Mouse (Mus musculus): ENCODE measurements around the gene Mvb12b. TPM values are rescaled to one million over a fixed set of nuclear protein-coding genes. Genes with fewer than 3 reads are reported as not detected.

The Mvb12b gene
- polyA plus RNA-seq, 1 experiment from 2014 or later: 24.0 TPM

GRCm38 (mm10) chr2:33878437-33878836, 9.3 kb downstream of the Mvb12b start:
- Histone ChIP-seq H3K4me3 (replicated peaks; ENCODE audit: low read depth, low read length) (no peak overlapping the region), H3K4me1 (replicated peaks; ENCODE audit: insufficient read depth, low read length) (peaks cover 41% of the 10 kb centered on the region), H3K27ac (no peak overlapping the region), H3K36me3 (ENCODE audit: insufficient read depth, low read length) (no peaks in the 10 kb centered on the region), H3K9me3 (replicated peaks; ENCODE audit: low read length) (no peaks in the 10 kb centered on the region), H3K4me2 (ENCODE audit: low read length) (no peak overlapping the region), H3K27me3 (ENCODE audit: insufficient read depth, low read length) (no peaks in the 10 kb centered on the region), H3K9ac (ENCODE audit: low read depth, low read length) (no peak overlapping the region)
- ATAC-seq (replicated peaks; ENCODE audit: low FRiP score, low read depth) (no peak), DNase-seq (ENCODE audit: low spot score) (no peak)
- WGBS: 49% methylated on average over 11 of the region's 11 CpGs
- TF ChIP-seq CTCF (IDR thresholded peaks at IDR 0.05; ENCODE audit: low read depth): no peak

GRCm38 (mm10) chr2:33877663-33878360, 9.9 kb downstream of the Mvb12b start:
- no peak overlapping the region for H3K27ac ChIP-seq
- WGBS: 66% methylated on average over 6 of the region's 6 CpGs
- H3K36me3 ChIP-seq (ENCODE audit: insufficient read depth, low read length): 0 out of 2 replicates have a peak, but pooled peaks cover 2% of the 10 kb centered on the region
- H3K4me1 ChIP-seq (replicated peaks; ENCODE audit: insufficient read depth, low read length): peaks cover 41% of the 10 kb centered on the region
- ATAC-seq (replicated peaks; ENCODE audit: low FRiP score, low read depth): no peak
- no peak overlapping the region for H3K9ac ChIP-seq (ENCODE audit: low read depth, low read length)
- no peaks in the 10 kb centered on the region for H3K27me3 ChIP-seq (ENCODE audit: insufficient read depth, low read length)
- no peak for TF ChIP-seq CTCF (IDR thresholded peaks at IDR 0.05; ENCODE audit: low read depth)
- DNase-seq (ENCODE audit: low spot score): no peak
- no peak overlapping the region for H3K4me2 ChIP-seq (ENCODE audit: low read length)
- H3K9me3 ChIP-seq (replicated peaks; ENCODE audit: low read length): no peaks in the 10 kb centered on the region
- H3K4me3 ChIP-seq (replicated peaks; ENCODE audit: low read depth, low read length): no peak overlapping the region

DNA sequence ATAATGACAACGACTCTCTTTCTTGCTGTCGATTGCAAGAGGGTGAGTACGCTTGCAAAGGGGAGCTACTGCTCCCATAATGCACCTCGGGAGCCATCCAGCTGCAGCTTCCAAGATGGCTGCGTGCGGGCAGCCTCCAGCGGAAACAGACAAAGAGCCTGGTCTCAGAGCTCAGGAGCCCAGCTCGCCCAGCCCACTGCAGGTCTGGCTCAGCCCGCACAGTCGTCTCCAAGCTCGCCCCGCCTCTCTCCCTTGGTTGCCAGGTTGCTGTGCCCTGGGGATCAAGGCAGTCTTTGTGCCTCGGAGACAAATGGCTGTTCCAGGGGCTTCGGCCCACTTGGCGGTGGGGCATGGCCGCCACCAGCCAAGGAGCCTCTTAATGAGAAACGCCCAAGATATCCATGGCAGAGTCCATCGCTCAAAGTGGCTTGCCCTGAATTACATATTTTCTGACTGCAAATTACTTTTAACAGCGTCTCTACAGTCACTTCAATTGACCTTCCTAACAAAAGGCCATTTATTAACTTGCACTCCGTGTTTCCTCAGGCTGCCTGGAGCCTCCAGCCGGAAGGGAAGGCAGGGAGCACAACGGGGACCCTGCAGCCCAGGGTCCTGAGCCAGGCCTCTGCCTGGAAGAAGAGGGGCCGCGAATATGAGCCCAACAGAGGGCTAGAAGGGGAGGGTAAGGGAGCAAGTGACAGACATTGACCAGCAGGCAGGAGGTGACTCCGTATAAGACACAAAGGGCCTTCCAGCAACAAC, 11.0 kb downstream of the Mvb12b start:
- Histone ChIP-seq H3K4me1 (replicated peaks; ENCODE audit: insufficient read depth, low read length) (peaks cover 44% of the 10 kb centered on the region), H3K36me3 (ENCODE audit: insufficient read depth, low read length) (peaks cover 6% of the 10 kb centered on the region; the same call in 1 of the 2 replicates), H3K27ac (peak overlapping the region; percentile 86), H3K9ac (ENCODE audit: low read depth, low read length) (0 out of 2 replicates have a peak overlapping the region, but pooled peaks have one; percentile 37), H3K9me3 (replicated peaks; ENCODE audit: low read length) (no peaks in the 10 kb centered on the region), H3K4me2 (ENCODE audit: low read length) (0 out of 2 replicates have a peak overlapping the region, but pooled peaks have one; percentile 3), H3K4me3 (replicated peaks; ENCODE audit: low read depth, low read length) (no peak overlapping the region), H3K27me3 (ENCODE audit: insufficient read depth, low read length) (no peaks in the 10 kb centered on the region)
- no peak for TF ChIP-seq CTCF (IDR thresholded peaks at IDR 0.05; ENCODE audit: low read depth)
- ATAC-seq (replicated peaks; ENCODE audit: low FRiP score, low read depth) (peak; percentile 44; the same call in 1 of the 2 replicates), DNase-seq (ENCODE audit: low spot score) (peak; percentile 50)
- WGBS: 30% methylated on average over 25 of the region's 25 CpGs

GRCm38 (mm10) chr2:33875594-33875993, 12.2 kb downstream of the Mvb12b start:
- no peak overlapping the region for H3K9ac ChIP-seq (ENCODE audit: low read depth, low read length)
- peaks cover 56% of the 10 kb centered on the region for H3K4me1 ChIP-seq (replicated peaks; ENCODE audit: insufficient read depth, low read length)
- H3K36me3 ChIP-seq (ENCODE audit: insufficient read depth, low read length): peaks cover 6% of the 10 kb centered on the region; the same call in 1 of the 2 replicates
- no peak overlapping the region for H3K27ac ChIP-seq
- no peak for ATAC-seq (replicated peaks; ENCODE audit: low FRiP score, low read depth)
- no peak overlapping the region for H3K4me3 ChIP-seq (replicated peaks; ENCODE audit: low read depth, low read length)
- H3K9me3 ChIP-seq (replicated peaks; ENCODE audit: low read length): no peaks in the 10 kb centered on the region
- TF ChIP-seq CTCF (IDR thresholded peaks at IDR 0.05; ENCODE audit: low read depth): no peak
- H3K4me2 ChIP-seq (ENCODE audit: low read length): no peak overlapping the region
- H3K27me3 ChIP-seq (ENCODE audit: insufficient read depth, low read length): no peaks in the 10 kb centered on the region
- WGBS: 77% methylated on average over 12 of the region's 12 CpGs
- DNase-seq (ENCODE audit: low spot score): no peak

GRCm38 (mm10) chr2:33874856-33875576, 12.7 kb downstream of the Mvb12b start:
- TF ChIP-seq CTCF (IDR thresholded peaks at IDR 0.05; ENCODE audit: low read depth): no peak
- ATAC-seq (replicated peaks; ENCODE audit: low FRiP score, low read depth): no peak
- no peak overlapping the region for H3K9ac ChIP-seq (ENCODE audit: low read depth, low read length)
- H3K9me3 ChIP-seq (replicated peaks; ENCODE audit: low read length): no peaks in the 10 kb centered on the region
- H3K4me2 ChIP-seq (ENCODE audit: low read length): no peak overlapping the region
- peaks cover 57% of the 10 kb centered on the region for H3K4me1 ChIP-seq (replicated peaks; ENCODE audit: insufficient read depth, low read length)
- peaks cover 6% of the 10 kb centered on the region; the same call in 1 of the 2 replicates for H3K36me3 ChIP-seq (ENCODE audit: insufficient read depth, low read length)
- H3K27me3 ChIP-seq (ENCODE audit: insufficient read depth, low read length): no peaks in the 10 kb centered on the region
- no peak overlapping the region for H3K4me3 ChIP-seq (replicated peaks; ENCODE audit: low read depth, low read length)
- WGBS: 82% methylated on average over 10 of the region's 10 CpGs
- no peak for DNase-seq (ENCODE audit: low spot score)
- H3K27ac ChIP-seq: no peak overlapping the region

GRCm38 (mm10) chr2:33874367-33874766, 13.4 kb downstream of the Mvb12b start:
- 68% methylated on average over 5 of the region's 5 CpGs for WGBS
- peaks cover 64% of the 10 kb centered on the region for H3K4me1 ChIP-seq (replicated peaks; ENCODE audit: insufficient read depth, low read length)
- H3K27ac ChIP-seq: 0 out of 2 replicates have a peak overlapping the region, but pooled peaks have one; percentile 5
- H3K4me2 ChIP-seq (ENCODE audit: low read length): no peak overlapping the region
- peaks cover 6% of the 10 kb centered on the region; the same call in 1 of the 2 replicates for H3K36me3 ChIP-seq (ENCODE audit: insufficient read depth, low read length)
- no peaks in the 10 kb centered on the region for H3K27me3 ChIP-seq (ENCODE audit: insufficient read depth, low read length)
- TF ChIP-seq CTCF (IDR thresholded peaks at IDR 0.05; ENCODE audit: low read depth): no peak
- H3K9ac ChIP-seq (ENCODE audit: low read depth, low read length): no peak overlapping the region
- no peak overlapping the region for H3K4me3 ChIP-seq (replicated peaks; ENCODE audit: low read depth, low read length)
- no peaks in the 10 kb centered on the region for H3K9me3 ChIP-seq (replicated peaks; ENCODE audit: low read length)
- no peak for ATAC-seq (replicated peaks; ENCODE audit: low FRiP score, low read depth)
- DNase-seq (ENCODE audit: low spot score): no peak
